ENCODE assay signal across 11 mouse cellular contexts in the genomic region with DNA sequence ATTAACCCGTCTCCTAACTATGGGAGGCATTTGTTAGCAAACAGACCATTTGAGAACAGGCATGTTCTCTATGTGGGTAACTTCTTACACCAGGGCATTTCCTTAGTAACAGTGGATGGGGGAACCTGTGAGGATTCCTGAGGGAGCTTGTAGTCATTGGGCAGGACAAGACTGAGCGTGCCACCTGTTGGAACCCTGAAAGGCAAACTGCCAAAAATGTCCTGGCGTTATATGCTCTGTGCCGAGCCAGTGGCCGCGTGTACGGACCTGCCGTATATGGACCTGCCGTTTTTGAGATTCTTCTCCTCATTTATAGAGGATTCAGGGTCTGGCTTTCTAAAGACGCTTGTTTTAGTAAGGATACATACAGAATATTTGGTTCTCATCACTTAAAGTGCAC.
DNase-seq lines count a peak whose midpoint lies in the region; ATAC-seq lines count a peak whose summit lies in the region.
"Had no signal": no experiment of that assay in that cellular context is flagged by ENCODE, and none has a peak within 500 bp of the region (broad histone marks: within the 10 kb centered on the region; RNA-seq: fewer than 3 reads in every experiment).

No protein-coding gene starts in this region.

- H3K36me3 ChIP-seq in kidney, embryonic 15.5 days: no peaks in the 10 kb centered on the region
- H3K36me3 ChIP-seq in forebrain, embryonic 12.5 days (replicated peaks): no peaks in the 10 kb centered on the region
- no peaks in the 10 kb centered on the region for H3K36me3 ChIP-seq in midbrain, embryonic 10.5 days

- H3K4me2 ChIP-seq in kidney, embryonic 15.5 days: no peak overlapping the region
- no peak overlapping the region for H3K4me2 ChIP-seq in forebrain, embryonic 12.5 days

- ATAC-seq in kidney, embryonic 15.5 days (replicated peaks; ENCODE audit: low FRiP score): no peak
- no peak for ATAC-seq in forebrain, embryonic 12.5 days (ENCODE audit: low FRiP score)
- no peak for ATAC-seq in CD4-positive, CD25-positive, alpha-beta regulatory T cell, adult 4 months

- WGBS in kidney, embryonic 15.5 days: 86% methylated on average over 10 of the region's 10 CpGs
- 88% methylated on average over 10 of the region's 10 CpGs for whole genome bisulfite sequencing in forebrain, embryonic 12.5 days
- 93% methylated on average over 10 of the region's 10 CpGs for whole genome bisulfite sequencing in midbrain, embryonic 10.5 days

- H3K27me3 ChIP-seq in kidney, embryonic 15.5 days: no peaks in the 10 kb centered on the region
- no peaks in the 10 kb centered on the region for H3K27me3 ChIP-seq in forebrain, embryonic 12.5 days
- no peaks in the 10 kb centered on the region; the same call in 1 of the 2 replicates for H3K27me3 ChIP-seq in midbrain, embryonic 10.5 days (ENCODE audit: low read depth, poor library complexity, severe bottlenecking)

- peak overlapping the region; percentile 100 for H3K27ac ChIP-seq in kidney, embryonic 15.5 days
- H3K27ac ChIP-seq in forebrain, embryonic 12.5 days: peak overlapping the region; percentile 100
- H3K27ac ChIP-seq in midbrain, embryonic 10.5 days (replicated peaks): peak overlapping the region; percentile 96

- no peaks in the 10 kb centered on the region for H3K9me3 ChIP-seq in kidney, embryonic 15.5 days (replicated peaks)
- no peaks in the 10 kb centered on the region for H3K9me3 ChIP-seq in forebrain, embryonic 12.5 days
- no peaks in the 10 kb centered on the region for H3K9me3 ChIP-seq in midbrain, embryonic 10.5 days (replicated peaks)

- H3K4me3 ChIP-seq in kidney, embryonic 15.5 days (replicated peaks): no peak overlapping the region
- no peak overlapping the region for H3K4me3 ChIP-seq in forebrain, embryonic 12.5 days (replicated peaks)
- no peak overlapping the region for H3K4me3 ChIP-seq in midbrain, embryonic 10.5 days
- H3K4me3 ChIP-seq: erythroblast, embryonic 14.5 days had no signal

- H3K9ac ChIP-seq in kidney, embryonic 15.5 days: no peak overlapping the region
- no peak overlapping the region for H3K9ac ChIP-seq in forebrain, embryonic 12.5 days

- H3K4me1 ChIP-seq in kidney, embryonic 15.5 days: peaks cover 17% of the 10 kb centered on the region
- peaks cover 23% of the 10 kb centered on the region for H3K4me1 ChIP-seq in forebrain, embryonic 12.5 days
- H3K4me1 ChIP-seq in midbrain, embryonic 10.5 days: peaks cover 33% of the 10 kb centered on the region

- no peak for DNase-seq in kidney, adult 11 months
- peak; percentile 53 to 62 for DNase-seq in cerebellum, postnatal 14 days
- no peak for DNase-seq in midbrain, embryonic 10.5 days (ENCODE audit: low spot score)
- no peak for DNase-seq in MN1 (ENCODE audit: low spot score)
- DNase-seq in right cerebral cortex, postnatal 36 days (ENCODE audit: low spot score in 2 of 2): no peak
- DNase-seq: adrenal gland, postnatal 10 days; thymus, postnatal 4 days had no signal

Comparison
In these comparisons a context has a peak if more than half of its experiments do, and no peak if none do; other contexts are left out.
1. DNase-seq: peak in cerebellum, postnatal 14 days (2 of 2); none in kidney, adult 11 months (single experiment), midbrain, embryonic 10.5 days (single experiment), MN1 (single experiment) and right cerebral cortex, postnatal 36 days (0 of 2).
2. Peak in every context shown above with its lines, with median percentiles within 50 percentile points of each other: H3K27ac ChIP-seq.